Mouse (Mus musculus) sigmoid colon, adult 10 weeks (tissue): Measurements from ENCODE around the gene Olfr648. TPM values are rescaled to one million over a fixed set of nuclear protein-coding genes. Genes with fewer than 3 reads are reported as not detected.

Experiments used
- polyA plus RNA-seq: library from polyadenylated mRNA; stranded (reverse); fragments of 350-450 nt; fragmentation: Illumina TruSeq; extraction: RNeasy Lipid Tissue Mini Kit (QIAGEN cat#74804); gene quantifications from one replicate; pipeline ENCODE4 v1.2.3, GENCODE M21; 2014; ENCODE audit warnings: low read depth, low replicate concordance

The Olfr648 gene
- polyA plus RNA-seq = 0.13 TPM

DNA sequence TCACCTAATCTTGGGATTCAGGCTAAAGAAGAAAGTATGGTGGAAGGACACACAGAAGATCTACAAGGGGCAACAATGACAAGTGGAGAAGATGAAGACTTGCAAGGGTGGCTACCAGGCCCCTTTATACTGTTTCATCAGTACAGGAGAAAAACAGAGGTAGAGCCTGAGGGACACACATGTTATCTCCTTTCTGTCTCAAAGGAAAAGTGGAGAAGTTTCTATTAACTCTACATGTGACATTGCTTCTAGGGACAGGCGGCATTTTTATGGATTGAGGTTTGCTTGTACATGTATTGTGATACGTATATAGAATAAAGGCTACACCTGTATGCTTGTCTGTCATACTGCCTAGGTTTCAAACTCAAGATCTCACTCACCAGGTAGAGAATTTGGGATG lies at the start of gene Olfr648:
Gene Olfr648, minus strand, starts transcription at position 101 of the 400 bp plus-strand sequence.

DNA sequence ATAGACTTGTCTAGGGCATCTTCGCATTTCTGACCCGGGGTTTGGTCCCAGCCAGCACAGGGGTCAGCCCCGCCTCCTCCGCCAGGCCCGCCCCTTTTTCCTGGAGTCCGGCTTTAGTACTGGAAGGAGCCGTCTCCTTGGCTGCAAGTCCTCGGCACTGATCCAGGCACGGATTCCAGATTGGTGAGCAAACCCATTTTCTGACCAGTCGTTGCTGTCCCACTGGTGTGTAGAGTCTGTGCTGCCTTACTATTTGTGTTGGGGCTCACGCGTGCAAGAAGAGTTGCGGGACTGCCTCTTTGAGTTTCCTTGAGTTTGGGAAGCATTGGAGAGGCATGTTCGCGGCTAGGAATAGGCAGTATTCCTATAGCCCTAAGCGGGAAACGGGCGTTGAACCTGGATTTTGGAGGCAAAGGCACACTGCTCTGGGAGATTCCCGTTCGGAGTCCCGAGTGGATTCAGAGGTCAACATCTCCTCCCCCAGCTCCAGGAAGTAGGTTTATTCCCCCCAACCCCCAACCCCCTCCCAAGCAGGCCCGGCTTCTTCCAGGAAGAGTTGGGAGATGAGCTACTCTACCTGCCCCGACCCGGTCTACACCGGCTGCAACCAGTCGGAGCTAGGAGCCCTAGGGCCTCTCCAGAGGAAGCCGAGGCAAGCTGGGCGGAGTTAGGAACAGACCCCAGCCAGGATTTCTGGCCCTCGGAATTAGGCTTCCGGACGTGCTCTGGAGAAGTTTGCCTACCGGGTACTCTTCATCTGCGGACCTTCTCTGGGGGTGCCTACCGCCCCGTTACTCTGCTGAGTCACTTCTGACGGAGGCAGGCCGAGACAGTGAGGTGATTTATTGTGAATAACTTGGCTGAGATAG lies 35.7 kb upstream of the Olfr648 start, which contains the start of gene Trim6:
Gene Trim6, plus strand, starts transcription at position 93 of the 869 bp plus-strand sequence.

DNA sequence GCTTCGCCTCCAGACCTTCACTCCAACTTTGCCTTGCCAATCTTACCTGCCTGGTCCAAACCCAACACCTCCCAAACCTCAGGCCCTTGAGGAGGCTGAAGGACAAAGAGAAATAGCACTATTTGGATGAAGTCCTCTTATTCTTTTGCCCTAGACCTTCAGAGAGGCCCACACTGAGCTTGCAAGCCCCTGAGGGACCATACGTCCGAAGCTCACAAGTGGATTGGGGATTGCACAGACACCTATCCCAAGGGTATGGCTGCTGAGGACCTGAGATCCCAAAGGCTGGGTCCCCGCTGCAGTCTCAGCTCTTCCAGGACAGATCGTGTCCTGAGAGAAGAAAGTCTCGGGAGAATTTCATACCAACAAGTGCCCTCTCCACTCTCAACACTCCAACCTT lies 12.7 kb upstream of the Olfr648 start, which contains the start of gene Olfr649:
Gene Olfr649, minus strand, starts transcription at position 101 of the 400 bp plus-strand sequence.

DNA sequence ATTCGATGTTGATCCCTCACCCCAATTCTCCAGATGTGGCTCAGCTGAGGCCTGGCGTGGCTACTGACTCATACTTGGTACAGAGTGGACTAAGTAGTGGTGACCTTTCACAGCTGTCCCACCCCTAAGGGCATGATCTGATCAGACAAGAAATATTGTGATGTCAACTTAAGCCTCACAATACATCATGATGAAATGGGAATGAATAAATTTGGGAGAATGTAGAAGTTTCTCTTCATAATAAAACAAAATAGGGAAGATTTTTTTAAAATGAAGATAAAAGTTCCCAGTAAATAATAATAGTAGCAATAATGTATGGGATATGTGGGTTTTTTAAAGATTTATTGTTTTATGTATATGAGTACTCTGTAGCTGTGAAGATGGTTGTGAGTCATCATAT lies 32.7 kb downstream of the Olfr648 start, which contains the start of gene Ubqlnl:
Gene Ubqlnl, minus strand, starts transcription at position 101 of the 400 bp plus-strand sequence.

DNA sequence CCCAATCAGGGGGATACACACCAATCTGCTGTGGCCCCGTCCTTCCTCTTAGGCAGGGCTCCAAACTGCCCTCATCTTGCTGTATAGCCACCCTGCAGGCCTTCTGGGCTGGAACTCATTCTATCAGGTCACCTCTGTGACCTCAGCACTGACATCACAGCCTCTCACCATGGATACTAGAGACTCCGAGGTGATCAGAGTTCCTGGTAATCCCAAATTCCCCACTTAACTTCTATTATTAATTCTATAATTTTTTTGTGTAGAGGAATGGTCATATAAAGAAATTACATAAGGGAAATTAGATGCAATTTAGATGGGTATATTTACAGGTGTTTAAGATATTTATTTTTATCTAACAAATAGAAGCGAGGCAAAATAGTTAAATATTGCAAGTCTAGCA lies 40.0 kb downstream of the Olfr648 start, which contains the start of gene Ubqln3:
Gene Ubqln3, minus strand, starts transcription at position 101 of the 400 bp plus-strand sequence.

DNA sequence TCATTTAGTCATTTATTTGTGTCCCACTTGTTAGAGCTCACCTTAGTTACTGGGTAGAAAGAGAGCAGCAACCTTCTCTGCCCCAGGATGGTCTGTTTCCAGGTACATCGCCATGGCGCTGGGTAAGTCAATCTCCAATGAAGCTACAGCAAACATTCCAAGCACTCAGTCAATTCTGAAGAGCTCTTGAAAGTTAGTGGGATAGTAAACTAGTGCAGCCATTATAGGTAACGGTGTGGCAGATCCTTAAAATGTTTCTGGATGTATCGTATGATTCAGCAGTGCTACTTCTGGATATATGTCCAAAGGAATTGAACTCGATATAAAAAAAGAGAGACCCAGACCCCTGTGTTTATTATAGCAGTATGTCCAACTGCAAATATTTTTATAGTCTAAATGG lies 45.9 kb downstream of the Olfr648 start, which contains the start of gene Olfr643:
Gene Olfr643, minus strand, starts transcription at position 101 of the 400 bp plus-strand sequence.

DNA sequence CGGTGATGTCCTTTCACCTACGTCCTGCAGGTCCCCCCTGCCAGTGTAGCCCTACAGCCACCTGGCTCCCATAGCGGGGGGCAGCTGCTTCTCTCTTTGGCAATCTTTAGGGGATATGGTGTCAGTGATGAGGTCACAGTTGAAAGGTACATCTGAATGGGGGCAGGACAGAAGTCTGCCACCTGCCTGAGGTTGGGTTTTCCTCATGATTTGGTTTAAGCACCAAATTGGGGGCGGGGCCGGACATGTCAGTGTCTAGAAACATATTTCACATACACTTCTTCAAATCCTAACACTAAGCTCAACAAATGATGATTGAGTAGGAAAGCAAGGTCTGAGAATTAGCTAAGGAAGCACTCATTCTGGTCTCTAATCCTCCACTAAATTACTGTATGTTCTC lies 53.5 kb downstream of the Olfr648 start, which contains the start of gene Ubqln5:
Gene Ubqln5, minus strand, starts transcription at position 101 of the 400 bp plus-strand sequence.

Other genes starting within 250 kb of the Olfr648 start
- not detected for gene Olfr632, start 249.0 kb downstream of the Olfr648 start, polyA plus RNA-seq
- gene Olfr633, start 239.0 kb downstream of the Olfr648 start, polyA plus RNA-seq = not detected
- gene Olfr635, start 212.2 kb downstream of the Olfr648 start, polyA plus RNA-seq = not detected
- gene Olfr638, start 184.6 kb downstream of the Olfr648 start, polyA plus RNA-seq = not detected
- gene Olfr639, start 166.1 kb downstream of the Olfr648 start, polyA plus RNA-seq = not detected
- gene Olfr640, start 157.8 kb downstream of the Olfr648 start, polyA plus RNA-seq = not detected
- not detected for gene Olfr641, start 147.9 kb downstream of the Olfr648 start, polyA plus RNA-seq
- gene Olfr642, start 130.7 kb downstream of the Olfr648 start, polyA plus RNA-seq = not detected
- not detected for gene 4930516K23Rik, start 121.9 kb downstream of the Olfr648 start, polyA plus RNA-seq
- not detected for gene Olfr644, start 111.5 kb downstream of the Olfr648 start, polyA plus RNA-seq
- not detected for gene Olfr645, start 97.9 kb downstream of the Olfr648 start, polyA plus RNA-seq
- not detected for gene Olfr646, start 78.5 kb downstream of the Olfr648 start, polyA plus RNA-seq
- not detected for gene Ubqln5, start 53.6 kb downstream of the Olfr648 start, polyA plus RNA-seq
- not detected for gene Olfr643, start 46.0 kb downstream of the Olfr648 start, polyA plus RNA-seq
- gene Ubqln3, start 40.1 kb downstream of the Olfr648 start, polyA plus RNA-seq = not detected
- gene Ubqlnl, start 32.8 kb downstream of the Olfr648 start, polyA plus RNA-seq = not detected
- gene Olfm5, start 18.6 kb downstream of the Olfr648 start, polyA plus RNA-seq = not detected
- not detected for gene Olfr649, start 12.6 kb upstream of the Olfr648 start, polyA plus RNA-seq
- gene Trim6, start 35.4 kb upstream of the Olfr648 start, polyA plus RNA-seq = 30.0 TPM
- gene Trim34a, start 61.1 kb upstream of the Olfr648 start, polyA plus RNA-seq = 40.5 TPM
- gene Trim5, start 104.7 kb upstream of the Olfr648 start, polyA plus RNA-seq = 15.0 TPM
- gene Trim12a, start 132.1 kb upstream of the Olfr648 start, polyA plus RNA-seq = 62.6 TPM
- gene Trim34b, start 146.1 kb upstream of the Olfr648 start, polyA plus RNA-seq = 2.4 TPM
- 70.1 TPM for gene Trim12c, start 170.0 kb upstream of the Olfr648 start, polyA plus RNA-seq
- 3.2 TPM for gene Trim30b, start 186.5 kb upstream of the Olfr648 start, polyA plus RNA-seq
- 0.76 TPM for gene Trim30c, start 217.4 kb upstream of the Olfr648 start, polyA plus RNA-seq